Mouse (Mus musculus) embryo, embryonic 11 days (tissue): ENCODE results near the gene Mlycd.

ENCODE experiments used
- DNase-seq: peaks from one replicate; pipeline ENCODE4 v3.0.0-alpha.2; 2015

The Mlycd gene

DNA sequence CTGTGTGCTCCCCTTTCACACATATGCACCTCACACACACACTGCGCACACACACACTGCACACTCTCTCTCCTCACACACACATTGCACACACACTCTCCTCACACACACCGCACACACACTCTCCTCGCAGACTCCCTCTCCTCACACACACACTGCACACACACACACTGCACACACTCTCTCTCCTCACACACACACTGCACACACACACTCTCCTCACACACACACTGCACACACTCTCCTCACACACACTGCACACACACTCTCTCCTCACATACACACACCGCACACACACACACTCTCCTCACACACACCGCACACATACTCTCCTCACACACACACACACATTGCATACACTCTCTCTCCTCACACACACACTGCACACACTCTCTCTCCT lies 10.0 kb downstream of the Mlycd start:
- DNase-seq, result no peak

DNA sequence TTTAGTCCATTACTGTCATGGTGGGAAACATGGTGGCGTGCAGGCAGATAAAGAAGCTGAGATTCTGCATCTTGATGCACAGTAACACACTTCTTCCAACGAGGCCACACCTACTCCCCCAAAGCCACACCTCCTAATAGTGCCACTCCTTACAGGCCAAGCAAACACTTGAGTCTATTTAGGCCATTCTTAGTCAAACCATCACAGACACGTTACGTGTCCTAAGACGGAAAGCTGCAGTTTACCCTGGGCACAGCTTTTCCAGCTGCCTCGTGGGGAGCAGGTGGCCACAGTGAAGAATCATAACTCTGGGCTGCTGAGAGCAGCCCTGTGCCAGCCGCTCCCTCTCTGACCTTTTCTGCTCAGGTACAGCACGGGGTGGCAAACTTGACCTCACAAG lies 13.6 kb downstream of the Mlycd start:
- no peak for DNase-seq

GRCm38 (mm10) chr8:119412037-119412734 lies 17.5 kb downstream of the Mlycd start:
- DNase-seq, result no peak

GRCm38 (mm10) chr8:119412735-119413498 lies 18.2 kb downstream of the Mlycd start:
- DNase-seq, result peak; percentile 90

DNA sequence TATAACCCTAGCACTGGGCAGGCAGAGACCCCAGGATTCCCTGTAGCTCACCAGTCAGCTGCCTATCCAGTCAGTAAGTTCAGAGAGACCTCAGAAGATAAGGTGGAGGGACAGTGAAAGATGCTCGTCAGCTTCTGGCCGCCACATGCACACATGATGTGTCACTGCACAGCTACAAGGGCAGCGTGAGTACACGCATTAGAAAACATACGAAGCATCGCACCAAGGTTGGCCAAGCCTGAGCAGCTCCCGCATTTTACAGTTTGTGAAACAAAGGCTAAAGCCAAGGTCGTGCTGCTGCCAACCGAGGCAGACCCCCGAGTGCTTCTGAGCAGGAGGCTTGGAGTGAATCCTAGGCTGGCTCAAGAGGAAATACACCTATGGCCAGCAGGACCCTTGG lies 18.9 kb downstream of the Mlycd start:
- DNase-seq, result no peak

GRCm38 (mm10) chr8:119420318-119420717 lies 25.6 kb downstream of the Mlycd start:
- no peak for DNase-seq

DNA sequence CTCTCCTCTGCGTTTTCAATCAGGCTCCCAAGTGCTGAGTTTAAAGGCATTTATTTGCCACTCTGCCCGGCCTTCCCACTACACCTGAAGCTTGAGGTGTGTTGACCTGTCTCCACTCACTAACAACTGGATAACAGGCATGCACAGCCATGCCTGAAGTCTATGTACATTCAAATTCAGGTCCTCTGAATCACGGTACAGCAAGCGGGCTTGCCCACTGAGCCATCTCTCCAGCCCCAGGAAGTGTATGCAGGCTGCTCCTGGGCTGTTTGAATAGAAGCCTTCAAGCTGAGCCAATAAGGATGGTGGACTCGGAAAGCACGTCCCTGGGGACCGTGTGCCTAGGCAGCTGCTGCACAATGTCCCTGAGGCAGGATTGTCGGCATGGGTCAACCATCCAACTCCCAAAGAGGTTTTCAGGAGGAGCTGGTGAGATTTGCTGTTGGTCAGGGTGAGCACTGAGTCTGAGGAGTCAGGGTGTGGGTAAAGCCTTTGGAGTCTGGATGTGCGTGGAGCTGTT lies 27.0 kb downstream of the Mlycd start:
- no peak for DNase-seq

- DNase-seq, result no peak
These were observed 27.5 kb downstream of the Mlycd start for GRCm38 (mm10) chr8:119422123-119422711.

DNA sequence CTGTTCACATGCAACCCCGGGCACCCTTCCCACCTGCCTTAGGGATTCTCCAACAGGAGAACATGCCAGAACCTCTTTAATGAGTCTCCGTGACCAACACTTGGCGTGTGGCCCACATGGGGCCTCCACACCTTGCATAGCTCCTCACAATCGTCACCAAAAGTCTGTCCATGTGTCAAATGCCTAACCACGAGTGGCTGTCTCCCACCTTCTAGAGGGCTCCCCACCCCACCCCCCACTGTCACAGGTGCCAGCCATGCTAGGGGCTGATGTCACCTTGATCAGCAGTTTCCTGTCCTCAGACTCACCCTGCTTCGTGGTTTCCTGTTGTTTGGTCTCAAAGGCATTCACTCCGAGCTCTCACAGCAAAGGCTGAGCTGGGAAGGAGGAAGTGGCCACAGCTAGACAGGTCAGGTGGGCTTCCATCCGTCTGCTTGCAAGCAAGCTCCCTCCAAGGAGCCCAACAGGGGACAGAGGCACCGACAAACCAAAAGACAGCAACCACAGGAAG lies 29.0 kb downstream of the Mlycd start:
- no peak for DNase-seq

DNA sequence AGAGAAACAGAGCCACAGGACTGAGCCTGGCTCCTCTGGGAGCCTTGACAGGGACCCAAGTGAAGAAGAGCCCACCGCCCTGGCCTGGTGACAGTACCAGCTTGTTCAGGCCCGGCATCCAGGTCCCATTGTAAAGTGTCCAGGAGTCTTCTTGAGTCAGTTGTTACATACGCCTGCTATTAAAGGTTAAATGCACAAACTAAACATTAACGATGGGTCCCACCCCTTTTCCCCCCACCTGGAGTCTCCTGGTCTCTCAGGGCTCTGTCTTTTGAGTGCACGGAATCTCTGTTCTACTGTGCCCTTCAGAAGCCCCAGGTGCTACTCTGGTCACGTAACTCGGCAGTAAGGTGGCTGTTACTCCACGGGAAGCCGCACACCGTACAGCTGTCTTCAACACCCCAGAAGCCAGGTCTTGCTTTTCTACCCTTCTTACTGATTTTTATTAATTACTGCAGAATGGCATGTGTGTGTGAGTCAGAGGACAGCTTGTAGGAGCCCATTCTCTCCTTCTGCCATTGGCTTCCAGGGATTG lies 29.6 kb downstream of the Mlycd start:
- DNase-seq, result no peak

GRCm38 (mm10) chr8:119424740-119425139 lies 30.1 kb downstream of the Mlycd start:
- no peak for DNase-seq

DNA sequence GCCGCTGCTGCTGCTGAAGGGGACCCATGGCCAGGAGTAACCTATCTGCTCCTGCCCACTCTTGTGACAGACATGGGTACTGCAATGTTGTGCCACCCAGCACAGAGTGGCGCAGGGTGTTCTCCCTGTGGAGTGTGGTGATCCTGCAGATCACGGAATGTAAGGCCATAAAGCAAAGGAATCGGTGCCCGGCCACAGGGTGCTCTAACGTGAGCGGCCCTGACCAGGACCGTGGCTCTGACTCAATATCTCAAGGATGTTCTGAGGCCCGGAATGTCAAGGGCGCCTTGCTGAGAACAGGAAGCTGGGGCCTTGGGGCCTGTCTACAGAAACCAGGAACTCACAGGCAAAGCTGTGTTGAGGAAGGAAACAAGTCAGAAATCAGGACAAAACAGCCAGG lies 30.9 kb downstream of the Mlycd start:
- DNase-seq, result no peak

GRCm38 (mm10) chr8:119426069-119426735 lies 31.5 kb downstream of the Mlycd start:
- DNase-seq, result no peak

DNA sequence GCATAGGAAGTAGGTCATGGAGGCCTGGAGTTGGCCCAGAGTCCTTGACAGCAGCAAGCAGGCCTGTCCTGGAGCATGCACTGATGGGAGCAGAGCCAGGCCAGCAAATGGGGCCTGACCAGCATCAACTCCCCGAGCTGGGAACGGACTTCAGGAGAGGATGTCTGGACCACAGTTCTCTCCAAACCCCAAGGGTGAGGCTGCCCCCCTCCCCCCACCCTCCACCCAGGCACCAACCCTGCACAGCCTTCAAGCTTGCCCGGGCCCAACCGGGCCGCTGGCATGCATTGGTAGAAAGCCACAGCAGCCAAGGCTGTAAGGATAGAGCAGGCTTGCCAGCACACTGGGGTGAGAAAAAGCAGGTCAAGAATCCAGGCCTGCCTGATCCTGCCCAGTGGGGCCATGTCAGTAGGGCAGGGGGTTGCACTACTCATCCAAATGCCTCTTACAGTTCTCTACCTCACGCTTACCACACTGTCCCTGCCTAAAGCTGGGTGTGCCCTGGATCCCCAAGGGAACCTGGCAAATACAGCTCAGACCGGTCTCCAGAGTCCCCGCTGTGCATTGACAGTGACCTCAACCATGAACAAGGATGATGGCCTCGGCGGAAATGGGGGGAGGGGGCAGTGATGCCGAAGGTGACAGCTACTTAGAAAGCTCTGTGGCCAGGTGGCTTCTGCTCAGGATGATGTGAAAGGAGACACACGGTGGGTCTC lies 33.1 kb downstream of the Mlycd start:
- DNase-seq, result no peak

DNA sequence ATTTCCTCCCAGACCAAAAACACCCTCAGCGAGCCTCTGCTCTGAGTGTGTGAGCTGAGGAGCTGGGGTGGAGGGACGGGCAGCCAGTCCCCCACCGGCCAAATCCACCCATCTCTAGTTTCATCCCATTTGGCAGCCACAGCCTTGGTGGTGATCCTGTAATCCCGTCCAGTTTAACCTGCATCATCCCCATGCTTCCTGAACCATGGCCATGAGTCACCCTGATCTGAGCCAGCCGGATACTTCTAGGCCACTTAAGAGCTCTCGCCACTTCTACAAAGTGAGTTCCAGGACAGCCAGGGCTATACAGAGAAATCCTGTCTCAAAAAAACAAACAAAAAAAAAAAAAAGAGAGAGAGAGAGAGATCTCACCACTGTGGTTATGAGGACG lies 33.7 kb downstream of the Mlycd start:
- no peak for DNase-seq

DNA sequence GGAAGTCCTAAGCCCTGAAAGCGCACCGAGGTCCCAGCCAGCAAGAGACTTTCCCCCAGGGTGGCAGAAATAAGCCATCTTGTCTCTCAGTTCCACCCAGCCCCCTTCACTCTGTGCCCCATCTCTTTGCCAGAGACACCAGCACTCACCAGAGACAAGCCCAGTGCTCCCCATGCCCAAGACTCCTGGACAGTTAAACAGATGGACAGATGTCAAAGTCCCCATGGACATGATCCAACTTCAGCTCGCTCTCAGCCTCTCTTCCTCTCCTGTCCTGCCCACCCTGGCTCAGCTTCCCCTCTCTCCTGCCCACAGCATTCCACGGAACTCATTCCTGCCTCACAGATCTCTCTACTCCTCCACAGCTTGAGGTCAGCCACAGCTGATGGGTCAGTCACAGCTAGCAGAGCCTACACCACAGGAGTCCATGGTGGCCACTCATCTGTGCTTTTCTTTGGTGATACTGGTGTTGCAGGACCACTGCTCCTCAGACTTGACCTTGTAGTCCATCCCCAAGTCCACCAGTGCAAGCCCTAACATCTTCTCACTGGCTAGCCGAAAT lies 34.2 kb downstream of the Mlycd start:
- DNase-seq, result no peak

DNA sequence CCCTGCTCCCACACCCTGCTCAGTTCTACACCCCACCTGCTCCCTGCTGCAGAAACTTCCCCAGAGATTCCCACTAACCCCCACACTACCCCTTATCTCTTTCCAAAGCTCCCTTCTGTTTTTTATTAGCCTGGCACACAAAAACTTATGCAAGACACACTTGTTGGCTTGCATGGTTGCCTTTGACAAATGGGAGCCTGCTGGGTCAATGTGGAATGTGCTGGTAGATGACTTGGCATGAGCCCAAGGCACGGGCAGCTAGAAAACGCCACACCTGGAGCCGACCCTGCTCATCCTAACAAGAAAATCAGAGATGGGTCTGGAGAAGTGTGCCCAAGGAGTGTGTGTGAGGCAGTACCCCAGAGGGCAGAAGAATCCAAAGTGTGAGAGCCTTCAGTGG lies 34.9 kb downstream of the Mlycd start:
- DNase-seq, result no peak

- no peak for DNase-seq
These were observed 35.6 kb downstream of the Mlycd start for GRCm38 (mm10) chr8:119430250-119430649.

DNA sequence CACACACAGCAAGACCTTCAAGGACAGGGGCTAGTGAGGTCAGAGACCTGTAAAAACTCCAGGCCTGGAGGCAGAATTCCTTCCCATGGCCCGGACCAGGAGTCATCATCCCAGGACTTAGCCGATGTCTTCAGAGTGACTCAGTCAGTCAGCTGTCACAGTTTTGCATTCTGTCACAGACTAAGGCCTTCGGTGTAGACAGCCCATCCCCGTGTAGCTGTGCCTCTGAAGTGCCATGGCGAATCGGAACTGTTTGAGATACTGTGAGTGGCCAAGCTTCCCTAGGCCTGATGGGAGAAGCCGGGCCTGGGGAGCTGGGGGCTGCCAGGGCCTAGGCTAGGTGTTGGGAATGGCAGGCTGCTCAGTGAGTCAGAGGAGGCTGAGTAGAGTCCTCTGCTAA lies 36.0 kb downstream of the Mlycd start:
- DNase-seq, result no peak

- no peak for DNase-seq
These were observed 37.7 kb downstream of the Mlycd start for GRCm38 (mm10) chr8:119432372-119432771.

- DNase-seq, result no peak
These were observed 39.0 kb downstream of the Mlycd start, which contains the start of gene Osgin1 for GRCm38 (mm10) chr8:119433582-119434174. Gene Osgin1 (plus strand): TSS chr8:119434124.
